Comparison of ENCODE assay signal across 18 mouse cellular contexts in genomic region chr4:107944141-107944540, GRCm38 (mm10). TPM values are rescaled to one million over a fixed set of nuclear protein-coding genes. Genes with fewer than 3 reads are reported as not detected.
A peak's percentile ranks its signal among the peaks of the same experiment; 100 is the strongest.
DNase-seq lines count a peak whose midpoint lies in the region; TF ChIP-seq lines count a peak whose summit lies in the region.
"Had no signal": no experiment of that assay in that cellular context is flagged by ENCODE, and none has a peak within 500 bp of the region (broad histone marks: within the 10 kb centered on the region; RNA-seq: fewer than 3 reads in every experiment).

No protein-coding gene starts in this region.

- no peaks in the 10 kb centered on the region; the same call in 1 of the 2 replicates for H3K27me3 ChIP-seq in heart, embryonic 10.5 days (ENCODE audit: insufficient read depth, poor library complexity, severe bottlenecking)
- H3K27me3 ChIP-seq: embryonic facial prominence, embryonic 13.5 days; neural tube, embryonic 12.5 days had no signal

- no peaks in the 10 kb centered on the region for H3K9me3 ChIP-seq in heart, embryonic 10.5 days
- H3K9me3 ChIP-seq: embryonic facial prominence, embryonic 13.5 days; forebrain, embryonic 12.5 days; neural tube, embryonic 12.5 days had no signal

- no peak overlapping the region for H3K27ac ChIP-seq in heart, embryonic 10.5 days
- H3K27ac ChIP-seq: embryonic facial prominence, embryonic 13.5 days; forebrain, embryonic 12.5 days; kidney, postnatal 0 days; macrophage; neural tube, embryonic 12.5 days had no signal

- 78% methylated on average over 2 of the region's 2 CpGs for WGBS in heart, embryonic 10.5 days

- TF ChIP-seq POLR2A in brain, embryonic 14.5 days (IDR thresholded peaks at IDR 0.05; ENCODE audit: borderline replicate concordance, extremely low read depth, insufficient read depth, insufficient read length, poor library complexity, severe bottlenecking), result no peak

- H3K4me1 ChIP-seq in heart, embryonic 10.5 days, result no peaks in the 10 kb centered on the region
- H3K4me1 ChIP-seq: embryonic facial prominence, embryonic 13.5 days; forebrain, embryonic 12.5 days; neural tube, embryonic 12.5 days had no signal

- DNase-seq in adrenal gland, postnatal 36 days, result peak; percentile 16 to 59
- no peak for DNase-seq in adrenal gland, adult 2 months
- peak; percentile 44 to 63 for DNase-seq in heart, postnatal 10 days
- DNase-seq in heart, embryonic 10.5 days (ENCODE audit: low spot score), result no peak
- DNase-seq in kidney, postnatal 36 days, result peak; percentile 47 to 51
- no peak for DNase-seq in kidney, adult 9 months
- DNase-seq in brain, embryonic 14.5 days (ENCODE audit: low read depth), result peak; percentile 58
- DNase-seq in gastrocnemius, postnatal 36 days, result no peak
- DNase-seq: B cell, adult 2 months; cerebellum, adult 11 months; lung, adult 2 months had no signal

- intact Hi-C loops in heart, postnatal 10 days (cut with DNase I), result loop anchor here (5.0 kb wide), 2 partner anchors 173 to 373 kb away; no protein-coding TSS in a partner anchor
- intact Hi-C loops in gastrocnemius, postnatal 36 days (cut with DNase I), result no loop called here

- H3K4me3 ChIP-seq in heart, embryonic 10.5 days, result no peak overlapping the region
- H3K4me3 ChIP-seq: embryonic facial prominence, embryonic 13.5 days; forebrain, embryonic 12.5 days; neural tube, embryonic 12.5 days had no signal

- H3K36me3 ChIP-seq in heart, embryonic 10.5 days, result no peaks in the 10 kb centered on the region
- H3K36me3 ChIP-seq: embryonic facial prominence, embryonic 13.5 days; forebrain, embryonic 12.5 days; neural tube, embryonic 12.5 days had no signal

- no peak for TF ChIP-seq CTCF in brain, embryonic 14.5 days (IDR thresholded peaks at IDR 0.05; ENCODE audit: borderline replicate concordance, extremely low read depth, insufficient read depth, insufficient read length)

RNA-seq across cellular contexts. Expression of gene Cpt2, which starts 20.7 kb away (rescaled TPM):
- 100 to 1,000 TPM; 146 to 208 TPM for total RNA-seq in adrenal gland, postnatal 36 days (2021)
- 100 to 1,000 TPM; 231 to 235 TPM for total RNA-seq in adrenal gland, adult 2 months (2021)
- 475 and 582 TPM in 2 replicates for polyA plus RNA-seq in adrenal gland, adult 2 months (2012; rRNA removed)
- 100 to 1,000 TPM; 206 to 222 TPM for total RNA-seq in heart, postnatal 10 days (2021)
- 50.6 and 67.0 TPM in 2 replicates for polyA plus RNA-seq in heart, embryonic 10.5 days (2016; fragmentation: Nextera tagmentation; extraction: Ambion mirVana)
- polyA plus RNA-seq in brain, embryonic 14.5 days (2012; rRNA removed), result 14.1 and 15.6 TPM in 2 replicates
- 10 to 100 TPM; 64.6 to 65.6 TPM for total RNA-seq in gastrocnemius, postnatal 36 days (2021)

RNA-seq across cellular contexts. Expression of gene Slc1a7, which starts 24.0 kb away (rescaled TPM):
- total RNA-seq in adrenal gland, postnatal 36 days (2021), result under 1 TPM; 0.30 to 0.43 TPM
- total RNA-seq in adrenal gland, adult 2 months (2021), result under 1 TPM; 0.20 to 0.48 TPM
- polyA plus RNA-seq in adrenal gland, adult 2 months (2012; rRNA removed), result 0.20 and 0.22 TPM in 2 replicates
- under 1 TPM in 1 of 2 experiments, not detected in 1; 0.10 TPM for total RNA-seq in heart, postnatal 10 days (2021)
- polyA plus RNA-seq in heart, embryonic 10.5 days (2016; fragmentation: Nextera tagmentation; extraction: Ambion mirVana), result not detected in 2 replicates
- polyA plus RNA-seq in brain, embryonic 14.5 days (2012; rRNA removed), result 0.08 and 0.10 TPM in 2 replicates
- under 1 TPM; 0.13 to 0.37 TPM for total RNA-seq in gastrocnemius, postnatal 36 days (2021)
- polyA plus RNA-seq: embryonic facial prominence, embryonic 13.5 days; forebrain, embryonic 12.5 days; macrophage; midbrain, embryonic 16.5 days; neural tube, embryonic 12.5 days; thymus, postnatal 0 days had no signal

RNA-seq across cellular contexts. Expression of gene 0610037L13Rik, which starts 54.5 kb away (rescaled TPM):
- total RNA-seq in adrenal gland, postnatal 36 days (2021), result 10 to 100 TPM; 77.5 to 94.1 TPM
- total RNA-seq in adrenal gland, adult 2 months (2021), result 10 to 100 TPM; 74.1 to 77.3 TPM
- 12.9 and 16.2 TPM in 2 replicates for polyA plus RNA-seq in adrenal gland, adult 2 months (2012; rRNA removed)
- total RNA-seq in heart, postnatal 10 days (2021), result 10 to 100 TPM; 67.2 to 70.7 TPM
- polyA plus RNA-seq in heart, embryonic 10.5 days (2016; fragmentation: Nextera tagmentation; extraction: Ambion mirVana), result 94.4 and 102 TPM in 2 replicates
- 91.0 and 114 TPM in 2 replicates for polyA plus RNA-seq in brain, embryonic 14.5 days (2012; rRNA removed)
- 10 to 100 TPM; 34.4 to 44.4 TPM for total RNA-seq in gastrocnemius, postnatal 36 days (2021)

Comparison
In these comparisons a context has a peak if more than half of its experiments do, and no peak if none do; other contexts are left out.
1. DNase-seq: peak in adrenal gland, postnatal 36 days (2 of 2), heart, postnatal 10 days (2 of 2), kidney, postnatal 36 days (2 of 2) and brain, embryonic 14.5 days (single experiment); none in adrenal gland, adult 2 months (single experiment), heart, embryonic 10.5 days (single experiment), kidney, adult 9 months (single experiment) and gastrocnemius, postnatal 36 days (0 of 2).